Mouse (Mus musculus) telencephalon, adult 2 months (tissue): ENCODE data around the gene Setd1b.

Experiments used
- DNase-seq: peaks from one replicate; pipeline ENCODE4 v3.0.0-alpha.2; 2011; ENCODE audit warnings: low read depth, low spot score

Setd1b gene

GRCm38 (mm10) chr5:123139722-123140627, 2.0 kb upstream of the Setd1b start:
- no peak for DNase-seq

- peak; percentile 93 for DNase-seq
Observed at GRCm38 (mm10) chr5:123140694-123141554, 1.1 kb upstream of the Setd1b start.

- DNase-seq, result no peak
Observed at GRCm38 (mm10) chr5:123141555-123142160, 335 bp upstream of the Setd1b start.

- no peak for DNase-seq
Observed at GRCm38 (mm10) chr5:123143251-123143970, 1.4 kb downstream of the Setd1b start.

GRCm38 (mm10) chr5:123143971-123144745, 2.2 kb downstream of the Setd1b start:
- DNase-seq, result no peak

- no peak for DNase-seq
Observed at GRCm38 (mm10) chr5:123144746-123145590, 3.0 kb downstream of the Setd1b start.

- DNase-seq, result no peak
Observed at GRCm38 (mm10) chr5:123146357-123146756, 4.4 kb downstream of the Setd1b start.

- no peak for DNase-seq
Observed at GRCm38 (mm10) chr5:123147569-123147968, 5.6 kb downstream of the Setd1b start.

- DNase-seq, result no peak
Observed at GRCm38 (mm10) chr5:123148073-123148722, 6.2 kb downstream of the Setd1b start.

GRCm38 (mm10) chr5:123149451-123150400, 7.7 kb downstream of the Setd1b start:
- DNase-seq, result no peak

GRCm38 (mm10) chr5:123150641-123151040, 8.6 kb downstream of the Setd1b start:
- no peak for DNase-seq

GRCm38 (mm10) chr5:123151077-123151476, 9.1 kb downstream of the Setd1b start:
- no peak for DNase-seq

GRCm38 (mm10) chr5:123151707-123152362, 9.8 kb downstream of the Setd1b start:
- no peak for DNase-seq

GRCm38 (mm10) chr5:123152901-123153300, 10.9 kb downstream of the Setd1b start:
- no peak for DNase-seq

GRCm38 (mm10) chr5:123155425-123155824, 13.4 kb downstream of the Setd1b start:
- no peak for DNase-seq

- no peak for DNase-seq
Observed at GRCm38 (mm10) chr5:123156763-123157162, 14.8 kb downstream of the Setd1b start.

GRCm38 (mm10) chr5:123157972-123158371, 16.0 kb downstream of the Setd1b start:
- DNase-seq, result no peak
